Mouse (Mus musculus) thymus, postnatal 0 days (tissue): ENCODE measurements around the gene 6030408B16Rik. TPM values are rescaled to one million over a fixed set of nuclear protein-coding genes. Genes with fewer than 3 reads are reported as not detected.

Experiments
- polyA plus RNA-seq: library from polyadenylated mRNA; unstranded; fragments of >200 nt; fragmentation: Nextera tagmentation; extraction: Ambion mirVana; gene quantifications from 2 replicates; pipeline ENCODE4 v1.2.1, GENCODE M21; 2015

6030408B16Rik gene
- polyA plus RNA-seq, 1 experiment from 2014 or later, result 0.22 TPM

Other genes starting within 250 kb of the 6030408B16Rik start
- not detected in 2 replicates for gene Gm47841, start 245.8 kb upstream of the 6030408B16Rik start, polyA plus RNA-seq
- gene Fignl2, start 214.6 kb upstream of the 6030408B16Rik start, polyA plus RNA-seq, result 0.04 TPM in 2 replicates
- gene Ankrd33, start 177.5 kb upstream of the 6030408B16Rik start, polyA plus RNA-seq, result not detected in 2 replicates
- 5.8 and 6.5 TPM in 2 replicates for gene Acvrl1, start 164.7 kb upstream of the 6030408B16Rik start, polyA plus RNA-seq
- gene Acvr1b, start 119.1 kb upstream of the 6030408B16Rik start, polyA plus RNA-seq, result 3.9 and 4.6 TPM in 2 replicates
- 1.2 TPM in 2 replicates for gene Grasp, start 69.0 kb upstream of the 6030408B16Rik start, polyA plus RNA-seq
- gene Nr4a1, start 38.9 kb upstream of the 6030408B16Rik start, polyA plus RNA-seq, result 24.4 and 27.4 TPM in 2 replicates
- gene Atg101, start 8.9 kb upstream of the 6030408B16Rik start, polyA plus RNA-seq, result 95.1 and 103 TPM in 2 replicates
- gene Krt80, start 77.0 kb downstream of the 6030408B16Rik start, polyA plus RNA-seq, result 0.65 and 0.72 TPM in 2 replicates
- gene Krt7, start 117.8 kb downstream of the 6030408B16Rik start, polyA plus RNA-seq, result 84.1 and 92.4 TPM in 2 replicates
- 0.51 and 0.91 TPM in 2 replicates for gene Krt87, start 145.6 kb downstream of the 6030408B16Rik start, polyA plus RNA-seq
- gene Krt88, start 154.5 kb downstream of the 6030408B16Rik start, polyA plus RNA-seq, result 0.28 TPM in 1 of 2 replicates, not detected in the other
- gene Krt81, start 170.5 kb downstream of the 6030408B16Rik start, polyA plus RNA-seq, result 0.47 and 0.48 TPM in 2 replicates
- 0.28 and 0.46 TPM in 2 replicates for gene Krt86, start 180.3 kb downstream of the 6030408B16Rik start, polyA plus RNA-seq
- 1.0 and 1.7 TPM in 2 replicates for gene Krt83, start 198.3 kb downstream of the 6030408B16Rik start, polyA plus RNA-seq
- gene Gm49425, start 224.0 kb downstream of the 6030408B16Rik start, polyA plus RNA-seq, result 0.13 and 0.39 TPM in 2 replicates
- 0.29 and 0.31 TPM in 2 replicates for gene Krt84, start 239.6 kb downstream of the 6030408B16Rik start, polyA plus RNA-seq